Mouse (Mus musculus): ENCODE measurements at regions not wholly inside any gene's neighbourhood (a gene's known extent, or its start where the extent isn't known, plus 50 kb on each side); places are given as distances from the start of the nearest gene placed in this dataset.
"Not testable (repeated sequence)": the region's sequence is repeated elsewhere in the genome, so short reads cannot be mapped to it uniquely, and the experiment has no call there.

DNA sequence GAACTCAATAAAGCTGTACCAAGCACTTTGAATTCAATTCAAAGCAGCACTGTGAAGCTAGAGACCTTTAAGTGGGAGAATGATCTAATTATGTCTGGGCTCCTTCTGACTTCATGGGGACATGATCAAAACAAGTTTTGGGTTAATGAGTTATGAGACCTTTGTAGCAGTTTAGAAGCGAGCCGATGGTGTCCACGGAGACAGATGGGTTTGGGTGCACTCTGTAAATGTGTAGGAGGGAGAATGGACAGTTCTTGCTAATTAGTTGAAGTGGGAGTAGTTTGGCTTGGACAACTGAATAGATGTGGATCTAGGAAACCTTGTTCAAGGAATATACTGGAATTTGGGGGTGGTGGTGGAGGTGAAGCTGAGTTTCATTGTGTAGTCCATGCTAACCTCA lies 186.3 kb upstream of the Cldn34b3 start:
- DNase-seq (ENCODE audit: low spot score): no peak

GRCm38 (mm10) chrX:76082670-76083069 lies 181.4 kb upstream of the Cldn34b3 start:
- DNase-seq (ENCODE audit: low spot score): no peak

GRCm38 (mm10) chrX:76110763-76111474 lies 153.2 kb upstream of the Cldn34b3 start:
- DNase-seq (ENCODE audit: low spot score): no peak

DNA sequence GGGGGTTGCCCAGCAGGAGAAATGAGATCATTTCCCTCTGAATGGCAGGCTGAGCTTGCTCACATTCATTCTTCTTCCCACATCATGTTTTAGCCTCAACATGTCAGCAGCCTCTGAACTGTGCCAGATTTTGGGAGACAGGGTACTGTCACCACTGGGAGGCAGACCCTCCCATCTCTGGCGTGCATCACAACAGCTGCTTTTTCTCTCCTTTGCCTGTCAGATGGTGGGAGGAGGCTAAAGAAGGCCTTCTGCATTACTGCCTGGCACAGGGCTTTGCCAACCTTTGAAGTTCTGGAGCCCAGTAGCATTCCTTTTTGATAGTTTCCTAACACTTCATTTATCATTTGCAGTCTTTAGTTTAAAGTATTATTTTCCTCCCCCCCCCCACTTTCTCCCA lies 148.0 kb upstream of the Cldn34b3 start:
- DNase-seq (ENCODE audit: low spot score): no peak

- no peak for DNase-seq (ENCODE audit: low spot score)
These were observed 147.5 kb upstream of the Cldn34b3 start for GRCm38 (mm10) chrX:76116562-76116961.

DNA sequence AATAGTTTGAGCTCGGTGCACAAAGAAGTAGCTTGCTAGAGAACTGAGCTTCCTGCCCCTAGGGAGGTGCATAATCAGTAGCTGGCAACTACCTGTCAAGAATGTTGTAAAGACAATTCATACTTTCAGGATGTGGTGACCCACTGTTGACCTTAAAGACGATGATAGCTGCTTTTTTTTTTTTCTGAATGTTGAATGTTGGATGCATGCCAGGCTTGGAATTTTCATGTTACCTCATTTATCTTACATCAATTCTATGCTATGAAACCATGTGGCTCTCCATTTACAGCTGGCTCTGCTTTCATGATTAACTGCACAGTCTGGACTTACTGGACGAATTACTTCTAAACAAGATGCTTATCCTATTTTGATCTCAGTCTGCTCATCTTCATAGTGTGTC lies 143.2 kb upstream of the Cldn34b3 start:
- DNase-seq (ENCODE audit: low spot score): no peak

DNA sequence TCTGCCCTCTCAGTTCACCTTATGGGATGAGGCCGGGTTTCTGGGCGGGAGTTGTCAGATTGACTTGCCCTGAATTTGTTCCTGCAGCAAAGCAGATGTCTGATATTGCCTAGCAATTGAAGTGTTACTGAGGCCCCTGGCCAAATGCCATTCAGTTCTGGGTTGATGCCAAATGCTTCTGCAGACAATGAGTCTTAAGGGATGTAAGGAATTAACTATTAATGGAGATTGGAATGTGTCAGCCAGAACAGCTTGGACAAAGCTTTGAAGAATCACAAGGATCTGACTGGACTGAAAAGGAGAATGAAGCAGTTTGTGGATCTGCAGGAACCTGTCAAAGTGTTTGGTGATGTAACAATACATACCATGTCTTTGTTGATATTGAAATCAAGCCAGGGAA lies 140.7 kb upstream of the Cldn34b3 start:
- no peak for DNase-seq (ENCODE audit: low spot score)

GRCm38 (mm10) chrX:76137729-76138128 lies 126.4 kb upstream of the Cldn34b3 start:
- no peak for DNase-seq (ENCODE audit: low spot score)

- no peak for DNase-seq (ENCODE audit: low spot score)
These were observed 123.1 kb upstream of the Cldn34b3 start for GRCm38 (mm10) chrX:76141022-76141421.

DNA sequence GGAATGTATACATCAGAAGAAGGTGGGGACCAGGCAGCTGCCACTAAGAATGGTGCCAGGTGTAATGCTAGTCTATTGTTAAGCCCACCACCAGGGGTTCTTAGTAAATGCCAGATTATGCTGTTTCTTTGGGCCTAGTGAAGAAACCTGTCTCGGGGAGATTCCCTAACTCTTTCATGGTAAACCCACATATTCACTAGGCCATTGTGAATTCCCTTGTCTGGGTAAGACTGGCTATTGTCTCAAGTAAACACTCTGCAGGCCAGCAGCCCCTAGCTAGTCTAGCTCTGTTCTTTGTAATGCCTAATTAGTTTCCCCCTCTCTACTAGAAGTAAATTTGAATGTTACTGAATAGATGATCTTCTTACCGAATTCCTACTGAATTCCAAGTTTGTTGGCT lies 89.3 kb upstream of the Cldn34b3 start:
- not testable (repeated sequence) for DNase-seq (ENCODE audit: low spot score)

GRCm38 (mm10) chrX:76181446-76182148 lies 82.5 kb upstream of the Cldn34b3 start:
- DNase-seq (ENCODE audit: low spot score): no peak

DNA sequence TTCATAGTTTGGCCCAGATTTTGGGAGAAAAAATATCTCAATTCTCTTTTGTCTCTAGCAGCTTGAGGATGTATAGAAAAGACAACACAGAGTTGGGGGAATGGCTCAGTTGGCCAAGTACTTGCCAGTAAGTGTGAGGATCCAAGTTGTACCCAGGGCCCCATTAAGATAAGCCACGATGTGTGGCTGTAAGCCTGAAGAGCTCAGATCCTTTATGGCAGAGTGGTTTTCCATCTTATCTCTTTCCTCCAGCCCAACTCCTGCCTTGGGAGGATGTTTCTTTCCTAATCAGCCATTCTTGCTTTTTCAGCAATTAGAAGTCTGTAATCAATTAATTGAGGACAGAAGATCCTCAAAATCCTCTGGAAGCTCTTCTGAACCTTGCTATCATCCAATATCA lies 63.5 kb upstream of the Cldn34b3 start:
- DNase-seq (ENCODE audit: low spot score): no peak

DNA sequence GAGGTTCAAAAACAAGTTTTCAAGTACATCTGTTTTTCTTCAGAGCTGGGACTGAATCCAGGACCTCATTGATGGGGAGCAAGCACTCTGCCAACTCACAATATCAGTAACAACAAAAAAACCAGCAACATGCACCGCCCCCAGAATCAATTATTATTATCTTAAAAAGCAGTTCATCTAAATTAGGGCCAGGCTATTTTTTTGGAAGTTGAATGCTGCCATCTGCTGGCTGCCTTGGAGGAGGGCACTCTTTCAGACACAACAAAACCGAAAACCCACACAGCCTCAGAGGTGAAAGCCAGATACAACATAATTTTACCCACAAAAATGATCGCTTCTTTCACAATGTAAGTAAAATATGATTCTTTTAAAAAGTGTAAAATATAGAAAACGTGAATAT lies 62.7 kb upstream of the Cldn34b3 start:
- DNase-seq (ENCODE audit: low spot score): peak; percentile 25
